Mouse (Mus musculus): Measurements from ENCODE around the gene Ap2m1.

DNA sequence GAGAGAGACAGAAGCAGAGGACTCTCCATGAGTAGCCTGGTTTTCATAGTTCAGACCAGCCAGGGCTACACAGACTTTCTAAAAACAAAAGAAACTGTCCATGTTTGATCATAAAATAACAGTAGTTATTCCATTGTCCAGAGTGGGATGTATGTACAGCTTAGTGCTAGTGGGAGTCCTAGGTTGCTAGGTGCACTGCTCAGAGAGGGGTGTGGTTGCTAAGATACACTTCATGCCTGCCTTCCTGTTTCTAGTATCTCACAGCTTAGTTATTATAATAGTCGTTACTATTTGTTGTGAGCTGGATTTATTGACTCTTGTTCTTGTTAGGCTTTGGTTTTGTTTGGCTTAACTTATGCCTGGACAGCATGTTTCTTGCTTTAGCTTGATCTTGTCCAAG lies 29.8 kb downstream of the Ap2m1 start:
- TF ChIP-seq MEF2A (IDR thresholded peaks at IDR 0.05; ENCODE audit: borderline replicate concordance, low read depth, low read length) (no peak), POLR2A (IDR thresholded peaks at IDR 0.05; ENCODE audit: low read depth, low read length) (no peak), CHD1 (IDR thresholded peaks at IDR 0.05; ENCODE audit: low read depth, low read length) (no peak), USF1 (IDR thresholded peaks at IDR 0.05; ENCODE audit: low read depth, low read length) (no peak), ZC3H11A (IDR thresholded peaks at IDR 0.05; ENCODE audit: low read depth, low read length) (no peak), TBP (conservative IDR thresholded peaks at IDR 0.05; ENCODE audit: low read depth, low read length) (no peak)

Measured in CH12.LX (cell line).